Mouse (Mus musculus): ENCODE data around the gene Fkbp4. TPM values are rescaled to one million over a fixed set of nuclear protein-coding genes. Genes with fewer than 3 reads are reported as not detected.

The Fkbp4 gene
- polyA plus RNA-seq, 1 experiment from 2014 or later, result 156 TPM

DNA sequence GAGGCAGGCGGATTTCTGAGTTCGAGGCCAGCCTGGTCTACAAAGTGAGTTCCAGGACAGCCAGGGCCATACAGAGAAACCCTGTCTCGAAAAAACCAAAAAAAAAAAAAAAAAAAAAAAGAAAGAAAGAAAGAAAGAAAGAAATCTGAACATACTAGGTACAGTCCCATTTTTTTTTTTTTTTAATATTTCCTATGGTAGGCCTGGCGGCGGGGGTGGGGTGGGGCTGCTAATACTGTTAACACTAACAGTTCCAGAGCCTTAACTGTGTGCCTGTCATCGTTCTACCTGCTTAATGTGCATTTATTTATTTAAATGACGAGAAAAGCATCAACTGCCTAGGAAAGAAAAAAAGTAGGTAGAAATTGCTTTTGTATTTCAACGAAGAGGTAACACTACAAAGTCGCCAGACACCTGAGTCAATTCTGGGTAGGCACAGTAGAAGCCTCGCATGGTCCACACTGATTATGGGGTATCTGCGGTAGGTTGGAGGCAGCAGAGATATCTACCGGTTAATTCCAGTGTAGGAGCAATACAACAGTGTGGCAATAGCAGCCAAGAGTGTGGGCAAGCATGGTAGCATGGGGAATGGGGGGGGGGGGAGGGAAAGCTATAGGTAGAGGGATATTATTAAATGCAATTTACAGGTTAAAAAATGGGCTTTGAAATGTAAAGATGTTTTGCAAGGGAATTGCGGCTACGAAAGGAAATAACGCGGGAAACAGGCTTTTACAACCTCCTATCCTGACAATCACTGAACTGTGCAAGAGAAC lies 14.8 kb downstream of the Fkbp4 start:
- Histone ChIP-seq H3K9ac (replicated peaks; ENCODE audit: low read depth) (peak overlapping the region; percentile 55; the same call in 1 of the 2 replicates), H3K27me3 (replicated peaks; ENCODE audit: insufficient read depth, low read length) (no peaks in the 10 kb centered on the region), H3K27ac (ENCODE audit: low read length) (peak overlapping the region; percentile 90), H3K9me3 (ENCODE audit: low read length) (no peaks in the 10 kb centered on the region), H3K36me3 (ENCODE audit: insufficient read depth, low read length) (0 out of 2 replicates have a peak, but pooled peaks cover under 1% of the 10 kb centered on the region), H3K4me1 (ENCODE audit: insufficient read depth, low read depth, low read length) (no peaks in the 10 kb centered on the region), H3K4me2 (replicated peaks; ENCODE audit: low read depth, low read length) (peak overlapping the region; percentile 59), H3K4me3 (ENCODE audit: low read depth, low read length) (peak overlapping the region; percentile 60)
- no peak for DNase-seq (ENCODE audit: low spot score)
- WGBS, result 34% methylated on average over 14 of the region's 16 CpGs
- TF ChIP-seq EP300 (IDR thresholded peaks at IDR 0.05), result no peak
- no peak for TF ChIP-seq CTCF (IDR thresholded peaks at IDR 0.05)
- ATAC-seq, result no peak

DNA sequence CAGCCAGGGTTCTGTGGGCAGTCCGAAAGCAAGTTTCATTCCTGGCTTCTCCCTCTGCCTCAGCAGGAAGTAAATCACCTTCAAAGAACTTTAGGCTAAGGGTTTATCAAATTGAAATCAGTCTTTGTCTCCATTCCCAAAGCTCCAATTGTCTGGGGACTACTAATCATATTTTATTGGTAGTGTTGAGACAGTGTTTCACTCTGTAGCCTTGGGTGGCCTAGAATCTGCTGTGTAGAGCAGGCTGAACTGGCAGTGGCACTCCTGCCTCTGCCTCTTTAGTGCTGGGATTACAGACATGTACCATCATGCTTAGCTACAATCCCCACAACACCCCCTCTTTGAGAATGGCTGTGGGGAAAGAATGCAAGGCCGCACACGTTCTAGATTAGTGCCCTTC lies 17.0 kb downstream of the Fkbp4 start:
- WGBS, result 89% methylated on average over 3 of the region's 3 CpGs

DNA sequence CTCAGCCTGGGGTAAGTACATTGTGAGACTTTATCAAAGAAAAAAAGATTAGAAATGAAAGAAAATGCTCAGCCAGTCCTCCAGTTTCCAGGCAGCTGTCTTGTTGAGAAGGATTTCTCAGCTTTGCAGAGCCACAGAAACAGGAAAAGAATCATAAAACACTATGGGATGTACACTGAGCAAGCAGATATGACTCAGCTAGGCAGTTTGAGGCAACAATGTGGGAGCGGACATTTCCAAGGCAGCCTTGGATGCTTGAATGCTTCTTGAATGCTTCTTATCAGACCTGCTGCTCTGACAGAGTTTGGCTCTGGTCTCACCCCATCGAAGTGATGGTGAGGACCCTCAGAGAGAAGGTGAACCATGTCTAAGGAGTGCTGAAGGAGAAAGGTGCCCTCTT lies 17.4 kb downstream of the Fkbp4 start:
- Histone ChIP-seq H3K4me1 (ENCODE audit: insufficient read depth, low read depth, low read length) (no peaks in the 10 kb centered on the region), H3K9me3 (ENCODE audit: low read length) (no peaks in the 10 kb centered on the region), H3K4me2 (replicated peaks; ENCODE audit: low read depth, low read length) (no peak overlapping the region), H3K4me3 (ENCODE audit: low read depth, low read length) (no peak overlapping the region), H3K27me3 (replicated peaks; ENCODE audit: insufficient read depth, low read length) (no peaks in the 10 kb centered on the region), H3K9ac (replicated peaks; ENCODE audit: low read depth) (no peak overlapping the region), H3K36me3 (ENCODE audit: insufficient read depth, low read length) (no peaks in the 10 kb centered on the region), H3K27ac (ENCODE audit: low read length) (no peak overlapping the region)
- ATAC-seq (no peak), DNase-seq (ENCODE audit: low spot score) (no peak)
- TF ChIP-seq EP300 (IDR thresholded peaks at IDR 0.05) (no peak), CTCF (IDR thresholded peaks at IDR 0.05) (no peak)
- 74% methylated on average over 2 of the region's 2 CpGs for WGBS

More for the DNA sequence above, 17.0 kb downstream of the Fkbp4 start:
- Histone ChIP-seq H3K4me2 (replicated peaks; ENCODE audit: low read depth, low read length) (no peak overlapping the region), H3K36me3 (ENCODE audit: insufficient read depth, low read length) (no peaks in the 10 kb centered on the region), H3K27ac (ENCODE audit: low read length) (no peak overlapping the region), H3K9me3 (ENCODE audit: low read length) (no peaks in the 10 kb centered on the region), H3K4me3 (ENCODE audit: low read depth, low read length) (no peak overlapping the region), H3K4me1 (ENCODE audit: insufficient read depth, low read depth, low read length) (no peaks in the 10 kb centered on the region), H3K9ac (replicated peaks; ENCODE audit: low read depth) (no peak overlapping the region), H3K27me3 (replicated peaks; ENCODE audit: insufficient read depth, low read length) (no peaks in the 10 kb centered on the region)
- DNase-seq (ENCODE audit: low spot score) (no peak), ATAC-seq (no peak)
- TF ChIP-seq EP300 (IDR thresholded peaks at IDR 0.05) (no peak), CTCF (IDR thresholded peaks at IDR 0.05) (no peak)

DNA sequence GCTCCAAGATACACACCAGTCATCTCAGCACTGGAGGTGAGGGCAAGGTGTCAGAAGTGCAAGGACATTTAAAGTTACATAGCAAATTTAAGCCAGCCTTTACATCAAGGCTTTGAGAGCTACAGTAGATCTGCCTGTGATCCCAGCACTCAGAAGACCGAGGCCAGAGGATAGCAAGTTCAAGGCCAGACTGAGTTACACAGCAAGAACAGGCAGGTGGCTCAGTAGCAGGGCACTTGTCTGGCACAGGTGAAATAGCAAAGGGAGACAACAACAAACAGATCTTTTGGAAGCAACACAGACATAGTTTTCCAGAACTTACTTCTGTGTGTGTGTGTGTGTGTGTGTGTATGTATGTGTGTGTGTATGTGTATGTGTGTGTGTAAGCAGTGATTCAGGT lies 20.4 kb downstream of the Fkbp4 start:
- H3K4me3 ChIP-seq (ENCODE audit: low read depth, low read length), result no peak overlapping the region
- no peak for DNase-seq (ENCODE audit: low spot score)
- TF ChIP-seq EP300 (IDR thresholded peaks at IDR 0.05) (no peak), CTCF (IDR thresholded peaks at IDR 0.05) (no peak)
- ATAC-seq, result no peak
- no peaks in the 10 kb centered on the region for H3K36me3 ChIP-seq (ENCODE audit: insufficient read depth, low read length)
- H3K4me1 ChIP-seq (ENCODE audit: insufficient read depth, low read depth, low read length), result no peaks in the 10 kb centered on the region
- no peaks in the 10 kb centered on the region for H3K27me3 ChIP-seq (replicated peaks; ENCODE audit: insufficient read depth, low read length)
- H3K4me2 ChIP-seq (replicated peaks; ENCODE audit: low read depth, low read length), result no peak overlapping the region
- no peaks in the 10 kb centered on the region for H3K9me3 ChIP-seq (ENCODE audit: low read length)
- 89% methylated on average over 1 of the region's 1 CpGs for WGBS
- H3K27ac ChIP-seq (ENCODE audit: low read length), result no peak overlapping the region
- H3K9ac ChIP-seq (replicated peaks; ENCODE audit: low read depth), result no peak overlapping the region

DNA sequence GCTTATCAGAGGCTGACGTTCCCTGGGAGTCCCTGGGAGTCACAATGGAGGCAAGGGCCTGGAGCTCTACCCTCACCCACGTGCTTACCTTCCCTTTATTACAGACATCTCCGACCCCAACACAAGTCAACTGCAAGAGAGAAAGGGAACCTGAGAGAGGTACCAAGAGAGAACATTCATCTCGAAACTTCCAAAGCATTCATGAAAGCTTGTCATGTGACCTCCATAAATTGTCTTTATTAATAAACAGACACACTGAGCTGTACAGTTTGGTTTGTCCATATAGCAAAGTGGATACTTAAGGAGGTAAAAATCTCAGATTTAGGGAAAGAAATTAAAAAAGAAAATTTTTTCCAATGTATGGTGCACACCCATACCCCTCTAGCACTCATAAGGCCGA lies 22.3 kb downstream of the Fkbp4 start:
- no peak for TF ChIP-seq EP300 (IDR thresholded peaks at IDR 0.05)

DNA sequence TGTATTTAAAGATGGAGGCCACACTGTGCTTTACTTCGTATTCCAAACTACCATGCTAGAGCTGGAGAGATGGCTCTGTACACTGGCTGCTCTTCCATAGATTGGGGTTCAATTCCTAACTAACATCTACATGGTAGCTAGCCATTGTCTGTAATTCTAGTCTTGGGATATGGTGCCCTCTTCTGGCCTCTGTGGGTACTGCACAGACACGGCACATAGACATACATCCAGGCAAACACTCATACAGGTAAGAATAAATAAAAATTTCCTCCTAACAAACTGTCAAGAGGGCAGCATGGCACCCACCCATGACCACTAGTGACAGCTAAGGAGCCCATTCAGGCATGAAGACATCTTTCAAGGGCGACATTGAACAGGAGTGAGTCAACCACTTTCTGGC lies 27.4 kb downstream of the Fkbp4 start:
- DNase-seq (ENCODE audit: low spot score) (peak; percentile 65), ATAC-seq (peak; percentile 69)
- Histone ChIP-seq H3K9me3 (ENCODE audit: low read length) (no peaks in the 10 kb centered on the region), H3K27me3 (replicated peaks; ENCODE audit: insufficient read depth, low read length) (no peaks in the 10 kb centered on the region), H3K4me2 (replicated peaks; ENCODE audit: low read depth, low read length) (no peak overlapping the region), H3K9ac (replicated peaks; ENCODE audit: low read depth) (no peak overlapping the region), H3K4me1 (ENCODE audit: insufficient read depth, low read depth, low read length) (no peaks in the 10 kb centered on the region), H3K27ac (ENCODE audit: low read length) (no peak overlapping the region), H3K36me3 (ENCODE audit: insufficient read depth, low read length) (peaks cover 23% of the 10 kb centered on the region; the same call in 1 of the 2 replicates), H3K4me3 (ENCODE audit: low read depth, low read length) (no peak overlapping the region)
- 12% methylated on average over 3 of the region's 3 CpGs for WGBS
- peak; percentile 94 for TF ChIP-seq CTCF (IDR thresholded peaks at IDR 0.05)
- TF ChIP-seq EP300 (IDR thresholded peaks at IDR 0.05), result no peak

More for the DNA sequence above, 22.3 kb downstream of the Fkbp4 start:
- no peak overlapping the region for H3K27ac ChIP-seq (ENCODE audit: low read length)
- no peak overlapping the region for H3K9ac ChIP-seq (replicated peaks; ENCODE audit: low read depth)
- no peak overlapping the region for H3K4me2 ChIP-seq (replicated peaks; ENCODE audit: low read depth, low read length)
- no peaks in the 10 kb centered on the region for H3K27me3 ChIP-seq (replicated peaks; ENCODE audit: insufficient read depth, low read length)
- no peaks in the 10 kb centered on the region for H3K4me1 ChIP-seq (ENCODE audit: insufficient read depth, low read depth, low read length)
- ATAC-seq (no peak), DNase-seq (ENCODE audit: low spot score) (no peak)
- 78% methylated on average over 5 of the region's 5 CpGs for WGBS
- H3K9me3 ChIP-seq (ENCODE audit: low read length), result no peaks in the 10 kb centered on the region
- no peak overlapping the region for H3K4me3 ChIP-seq (ENCODE audit: low read depth, low read length)
- 0 out of 2 replicates have a peak, but pooled peaks cover 12% of the 10 kb centered on the region for H3K36me3 ChIP-seq (ENCODE audit: insufficient read depth, low read length)

Measured in lung, postnatal 0 days (tissue).